Mouse (Mus musculus) MEL (cell line): ENCODE results near the gene Itgam. TPM values are rescaled to one million over a fixed set of nuclear protein-coding genes. Genes with fewer than 3 reads are reported as not detected.

Source experiments
- DNase-seq: peaks from one replicate; pipeline ENCODE4 v3.0.0; 2011; ENCODE audit warnings: low read depth, low spot score
- H3K27ac ChIP-seq: 2 replicates; pipeline ENCODE4 v1.5.1; 2012; ENCODE audit warnings: low read depth, mild to moderate bottlenecking, control low read depth, low read length, moderate library complexity; ENCODE audit not compliant: control insufficient read depth
- H3K27me3 ChIP-seq, 2 experiments: fragments of 150-350 bp in 1 of 2; sonication (generic) in 1 of 2; 2 replicates each; pipeline ENCODE4 v1.6.1; 2012; ENCODE audit warnings: low read length in 2 of 2, mild to moderate bottlenecking in 2 of 2, improper control_type of control experiment in 1 of 2, moderate library complexity in 1 of 2; ENCODE audit not compliant: insufficient read depth in 2 of 2, control insufficient read depth in 1 of 2
- H3K36me3 ChIP-seq, 2 experiments: 2 replicates each; pipeline ENCODE4 v1.6.1; 2012 to 2014; ENCODE audit warnings: low read length in 2 of 2, improper control_type of control experiment in 1 of 2, inconsistent platforms in 1 of 2, mild to moderate bottlenecking in 1 of 2; ENCODE audit not compliant: insufficient read depth in 2 of 2, control insufficient read depth in 1 of 2
- H3K4me1 ChIP-seq, 2 experiments: fragments of 150-350 bp in 1 of 2; sonication (generic) in 1 of 2; 2 replicates each; pipeline ENCODE4 v1.6.1; 2012; ENCODE audit warnings: low read length in 2 of 2, improper control_type of control experiment in 1 of 2, mild to moderate bottlenecking in 1 of 2; ENCODE audit not compliant: insufficient read depth in 2 of 2, control insufficient read depth in 1 of 2
- H3K4me3 ChIP-seq, 2 experiments: fragments of 150-350 bp in 1 of 2; sonication (generic) in 1 of 2; 2 replicates each; pipeline ENCODE4 v1.5.1; 2012; ENCODE audit warnings: low read depth in 2 of 2, low read length in 2 of 2, mild to moderate bottlenecking in 2 of 2, moderate library complexity in 2 of 2, control low read depth in 1 of 2, improper control_type of control experiment in 1 of 2; ENCODE audit not compliant: control insufficient read depth in 1 of 2, insufficient read depth in 1 of 2
- H3K79me2 ChIP-seq: 2 replicates; pipeline ENCODE4 v1.6.1; 2012; ENCODE audit warnings: mild to moderate bottlenecking, low read length, moderate library complexity; ENCODE audit not compliant: control insufficient read depth, poor library complexity, insufficient read depth
- H3K9ac ChIP-seq: 2 replicates; pipeline ENCODE4 v1.6.1; 2012; ENCODE audit warnings: low read depth, mild to moderate bottlenecking, control low read depth, low read length, moderate library complexity; ENCODE audit not compliant: control insufficient read depth, poor library complexity, severe bottlenecking
- H3K9me3 ChIP-seq: fragments of 150-350 bp; sonication (generic); replicated peaks from 2 replicates; pipeline ENCODE4 v1.6.1; 2012; ENCODE audit warnings: mild to moderate bottlenecking, low read length, improper control_type of control experiment, moderate library complexity; ENCODE audit not compliant: insufficient read depth
- BHLHE40 ChIP-seq: IDR thresholded peaks from 2 replicates; pipeline ENCODE4 v1.6.1; 2012; ENCODE audit warnings: low read depth, mild to moderate bottlenecking, inconsistent platforms, low read length, improper control_type of control experiment, borderline replicate concordance
- CHD1 ChIP-seq: IDR thresholded peaks from 2 replicates; pipeline ENCODE4 v1.6.1; 2012; ENCODE audit warnings: low read depth, mild to moderate bottlenecking, inconsistent platforms, low read length, improper control_type of control experiment
- CTCF ChIP-seq, 3 experiments: IDR thresholded peaks in 2 of 3; conservative IDR thresholded peaks in 1 of 3; 2 replicates each; pipeline ENCODE4 v1.5.1; 2011 to 2012; ENCODE audit warnings: low read length in 3 of 3, low read depth in 2 of 3, mild to moderate bottlenecking in 2 of 3, improper control_type of control experiment in 1 of 3, inconsistent platforms in 1 of 3, mixed read lengths in 1 of 3, moderate library complexity in 1 of 3; ENCODE audit not compliant: control insufficient read depth in 1 of 3, insufficient read depth in 1 of 3, poor library complexity in 1 of 3, severe bottlenecking in 1 of 3
- ELF1 ChIP-seq: IDR thresholded peaks from 2 replicates; pipeline ENCODE4 v1.6.1; 2014; ENCODE audit warnings: low read depth, mild to moderate bottlenecking, inconsistent platforms, low read length, improper control_type of control experiment, moderate library complexity
- HCFC1 ChIP-seq: IDR thresholded peaks from 2 replicates; pipeline ENCODE4 v1.6.1; 2012; ENCODE audit warnings: low read depth, mild to moderate bottlenecking, inconsistent platforms, low read length, improper control_type of control experiment, moderate library complexity
- MXI1 ChIP-seq: IDR thresholded peaks from 2 replicates; pipeline ENCODE4 v1.6.1; 2011; ENCODE audit warnings: mild to moderate bottlenecking, low read depth, low read length, improper control_type of control experiment
- MYB ChIP-seq: IDR thresholded peaks from 2 replicates; pipeline ENCODE4 v1.6.1; 2011; ENCODE audit warnings: mild to moderate bottlenecking, low read depth, low read length, improper control_type of control experiment
- MYC ChIP-seq: IDR thresholded peaks from 2 replicates; pipeline ENCODE4 v1.6.1; 2011; ENCODE audit warnings: low read depth, mild to moderate bottlenecking, low read length, improper control_type of control experiment, moderate library complexity
- POLR2AphosphoS5 ChIP-seq: IDR thresholded peaks from 2 replicates; pipeline ENCODE4 v1.6.1; 2012; ENCODE audit warnings: low read depth, borderline replicate concordance, mild to moderate bottlenecking, inconsistent platforms, low read length, moderate library complexity, mixed read lengths
- RAD21 ChIP-seq: IDR thresholded peaks from 2 replicates; pipeline ENCODE4 v1.6.1; 2011; ENCODE audit warnings: mild to moderate bottlenecking, low read depth, low read length, improper control_type of control experiment
- RCOR1 ChIP-seq: IDR thresholded peaks from 2 replicates; pipeline ENCODE4 v1.6.1; 2012; ENCODE audit warnings: low read depth, mild to moderate bottlenecking, inconsistent platforms, low read length, improper control_type of control experiment
- SIN3A ChIP-seq: IDR thresholded peaks from 2 replicates; pipeline ENCODE4 v1.6.1; 2012; ENCODE audit warnings: low read length, improper control_type of control experiment, inconsistent platforms
- TBP ChIP-seq: IDR thresholded peaks from 2 replicates; pipeline ENCODE4 v1.8.0; 2011; ENCODE audit warnings: low read depth, low read length, improper control_type of control experiment
- TCF12 ChIP-seq: IDR thresholded peaks from 2 replicates; pipeline ENCODE4 v1.6.1; 2014; ENCODE audit warnings: low read depth, mild to moderate bottlenecking, inconsistent platforms, low read length, improper control_type of control experiment, moderate library complexity
- UBTF ChIP-seq: IDR thresholded peaks from 2 replicates; pipeline ENCODE4 v1.6.1; 2012; ENCODE audit warnings: low read depth, mild to moderate bottlenecking, inconsistent platforms, low read length, improper control_type of control experiment, moderate library complexity, borderline replicate concordance; ENCODE audit not compliant: insufficient read depth
- USF1 ChIP-seq: IDR thresholded peaks from 2 replicates; pipeline ENCODE4 v1.6.1; 2014; ENCODE audit warnings: low read depth, mild to moderate bottlenecking, inconsistent platforms, low read length, improper control_type of control experiment, moderate library complexity
- USF2 ChIP-seq, 2 experiments: IDR thresholded peaks; 2 replicates each; pipeline ENCODE4 v1.6.1; 2011 to 2012; ENCODE audit warnings: improper control_type of control experiment in 2 of 2, low read length in 2 of 2, borderline replicate concordance in 1 of 2, inconsistent platforms in 1 of 2, low read depth in 1 of 2, mild to moderate bottlenecking in 1 of 2; ENCODE audit not compliant: insufficient read depth in 1 of 2
- ZKSCAN1 ChIP-seq: IDR thresholded peaks from 2 replicates; pipeline ENCODE4 v1.6.1; 2012; ENCODE audit warnings: low read depth, mild to moderate bottlenecking, inconsistent platforms, low read length, improper control_type of control experiment, moderate library complexity
- ZMIZ1 ChIP-seq: IDR thresholded peaks from 2 replicates; pipeline ENCODE4 v1.6.1; 2012; ENCODE audit warnings: low read depth, mild to moderate bottlenecking, inconsistent platforms, low read length, improper control_type of control experiment, moderate library complexity
- polyA plus RNA-seq, 2 experiments: library from polyadenylated mRNA; stranded (reverse) in 1 of 2; unstranded in 1 of 2; fragments of >175 nt in 1 of 2; fragments of >200 nt in 1 of 2; gene quantifications; 2 replicates each; pipeline versions ENCODE4 v1.2.1 to v1.2.4; 2012; ENCODE audit warnings: low replicate concordance in 2 of 2, low read depth in 1 of 2; ENCODE audit not compliant: insufficient read length in 2 of 2, insufficient read depth in 1 of 2, missing spikeins in 1 of 2
- total RNA-seq: library from RNA; depleted of rRNA; stranded (reverse); fragments of 300-350 nt; gene quantifications from 2 replicates; pipeline ENCODE4 v1.2.3, GENCODE M21; 2012

The Itgam gene
- total and polyA plus RNA-seq, 3 experiments = not detected

- Histone ChIP-seq H3K27ac (no peak overlapping the region), H3K79me2 (no peaks in the 10 kb centered on the region), H3K9me3 (no peaks in the 10 kb centered on the region), H3K4me1 (no peaks in the 10 kb centered on the region), H3K27me3 (peaks cover 3 to 11% of the 10 kb centered on the region in 2 experiments), H3K9ac (no peak overlapping the region), H3K36me3 (no peaks in the 10 kb centered on the region), H3K4me3 (no peak overlapping the region)
- TF ChIP-seq MYC = no peak
- TF ChIP-seq TBP = no peak
- no peak for TF ChIP-seq ZMIZ1
- no peak for TF ChIP-seq POLR2AphosphoS5
- no peak for TF ChIP-seq MXI1
- no peak for TF ChIP-seq ZKSCAN1
- no peak for TF ChIP-seq CHD1
- no peak for TF ChIP-seq TCF12
- TF ChIP-seq HCFC1 = no peak
- no peak for TF ChIP-seq CTCF (IDR thresholded peaks at IDR 0.05 in 2 of 3, conservative IDR thresholded peaks at IDR 0.05 in 1 of 3; ENCODE audit: control insufficient read depth in 1 of 3, insufficient read depth in 1 of 3, low read depth in 2 of 3, low read length in 3 of 3, poor library complexity in 1 of 3, severe bottlenecking in 1 of 3)
- TF ChIP-seq RAD21 = no peak
- TF ChIP-seq MYB = no peak
- TF ChIP-seq UBTF = no peak
- TF ChIP-seq ELF1 = no peak
- TF ChIP-seq USF2 (IDR thresholded peaks at IDR 0.05; ENCODE audit: borderline replicate concordance in 1 of 2, insufficient read depth in 1 of 2, low read depth in 1 of 2, low read length in 2 of 2) = no peak
- no peak for TF ChIP-seq USF1
- DNase-seq = no peak
Measured at GRCm38 (mm10) chr7:128080012-128080411, 17.6 kb downstream of the Itgam start.

- H3K27me3 ChIP-seq = peaks cover 4 to 11% of the 10 kb centered on the region in 2 experiments
- TF ChIP-seq TBP (no peak), RCOR1 (no peak), UBTF (no peak), BHLHE40 (no peak), ZMIZ1 (no peak), SIN3A (no peak)
- no peaks in the 10 kb centered on the region for H3K9me3 ChIP-seq
- H3K27ac ChIP-seq = no peak overlapping the region
- no peaks in the 10 kb centered on the region for H3K36me3 ChIP-seq
- peak; percentile 23 for DNase-seq
- H3K9ac ChIP-seq = no peak overlapping the region
- no peaks in the 10 kb centered on the region for H3K4me1 ChIP-seq
- no peak overlapping the region for H3K4me3 ChIP-seq
- no peaks in the 10 kb centered on the region for H3K79me2 ChIP-seq
Measured at GRCm38 (mm10) chr7:128089141-128089540, 26.7 kb downstream of the Itgam start.
